Mouse (Mus musculus): ENCODE results near the gene Ftl1-ps1.

Gene Ftl1-ps1

GRCm38 (mm10) chr13:74399298-74399839 lies at the start of gene Ftl1-ps1:
Ftl1-ps1 (plus strand) TSS chr13:74399694.
- DNase-seq = no peak

- no peak for DNase-seq
Observed at GRCm38 (mm10) chr13:74350435-74350906, 49.0 kb upstream of the Ftl1-ps1 start.

- no peak for DNase-seq
Observed at GRCm38 (mm10) chr13:74356491-74356890, 43.0 kb upstream of the Ftl1-ps1 start.

GRCm38 (mm10) chr13:74362218-74362617 lies 37.3 kb upstream of the Ftl1-ps1 start:
- DNase-seq = no peak

- no peak for DNase-seq
Observed at GRCm38 (mm10) chr13:74363176-74363858, 36.2 kb upstream of the Ftl1-ps1 start.

GRCm38 (mm10) chr13:74363859-74364235 lies 35.6 kb upstream of the Ftl1-ps1 start, which contains the start of gene Lrrc14b:
Lrrc14b (minus strand) TSS chr13:74364005.
- no peak for DNase-seq

GRCm38 (mm10) chr13:74381533-74382276 lies 17.8 kb upstream of the Ftl1-ps1 start:
- no peak for DNase-seq

- no peak for DNase-seq
Observed at GRCm38 (mm10) chr13:74382289-74382688, 17.2 kb upstream of the Ftl1-ps1 start.

- no peak for DNase-seq
Observed at GRCm38 (mm10) chr13:74389730-74390129, 9.8 kb upstream of the Ftl1-ps1 start.

GRCm38 (mm10) chr13:74390371-74390990 lies 9.0 kb upstream of the Ftl1-ps1 start, which contains the start of gene Zfp72:
Zfp72 (minus strand) TSS chr13:74390836.
- peak; percentile 70 for DNase-seq

- DNase-seq = no peak
Observed at GRCm38 (mm10) chr13:74391156-74391555, 8.3 kb upstream of the Ftl1-ps1 start.

GRCm38 (mm10) chr13:74439895-74440294 lies 40.4 kb downstream of the Ftl1-ps1 start:
- no peak for DNase-seq
